Mouse (Mus musculus): ENCODE data around the gene Tas2r135. TPM values are rescaled to one million over a fixed set of nuclear protein-coding genes. Genes with fewer than 3 reads are reported as not detected.

The Tas2r135 gene
- polyA plus RNA-seq, 1 experiment from 2014 or later = not detected

DNA sequence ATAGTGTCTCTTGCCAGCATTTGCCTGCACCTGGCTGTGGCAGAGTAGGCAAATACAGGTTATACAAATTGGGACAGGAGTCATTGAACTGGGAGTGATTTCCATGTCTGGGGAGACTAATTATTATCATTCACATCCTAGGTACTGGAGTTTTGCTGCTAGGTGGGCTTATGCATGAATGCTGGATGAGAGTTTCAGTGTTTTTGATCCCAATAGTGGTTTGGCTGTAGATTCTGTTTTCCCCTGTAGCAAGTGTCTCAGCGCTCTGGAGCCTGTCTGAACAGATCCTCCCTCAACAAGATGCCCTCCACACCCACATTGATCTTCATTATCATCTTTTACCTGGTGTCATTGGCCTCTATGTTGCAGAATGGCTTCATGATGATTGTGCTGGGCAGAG lies 5.3 kb upstream of the Tas2r135 start, which contains the start of gene Tas2r143:
Tas2r143 (plus strand) TSS at position 301 of the 400 bp plus-strand sequence.
- Histone ChIP-seq H3K36me3 (no peaks in the 10 kb centered on the region), H3K4me1 (replicated peaks) (no peaks in the 10 kb centered on the region), H3K9me3 (no peaks in the 10 kb centered on the region), H3K27me3 (ENCODE audit: insufficient read depth, poor library complexity, severe bottlenecking) (no peaks in the 10 kb centered on the region), H3K27ac (no peak within 1 kb of the TSS), H3K4me3 (no peak within 1 kb of the TSS)
- WGBS = 94% methylated on average over 1 of the region's 1 CpGs
- DNase-seq (ENCODE audit: low spot score) = no peak

DNA sequence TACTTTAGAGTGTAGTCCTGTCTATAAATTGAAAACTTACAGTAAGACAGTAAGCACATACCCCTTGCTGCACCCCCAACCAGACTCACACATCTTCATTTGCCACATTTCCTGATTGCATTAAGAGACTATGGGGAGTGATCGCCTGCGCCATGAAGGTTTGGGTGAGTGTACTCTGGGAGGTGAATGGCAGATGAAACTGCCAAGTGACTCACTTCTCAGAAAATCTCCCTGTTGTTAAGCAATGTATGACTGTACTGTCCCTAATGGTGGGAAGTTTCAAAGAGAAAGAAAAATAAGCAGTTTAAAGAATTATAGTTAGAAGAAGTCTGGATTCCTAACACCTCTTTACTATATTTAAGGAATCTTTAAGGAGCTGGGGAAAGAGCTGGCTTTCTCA lies 14.2 kb downstream of the Tas2r135 start:
- Histone ChIP-seq H3K27me3 (ENCODE audit: insufficient read depth, poor library complexity, severe bottlenecking) (no peaks in the 10 kb centered on the region), H3K27ac (no peak overlapping the region), H3K9me3 (no peaks in the 10 kb centered on the region), H3K4me3 (no peak overlapping the region), H3K36me3 (no peaks in the 10 kb centered on the region), H3K4me1 (replicated peaks) (no peaks in the 10 kb centered on the region)
- no peak for DNase-seq (ENCODE audit: low spot score)
- whole genome bisulfite sequencing = 90% methylated on average over 2 of the region's 2 CpGs

DNA sequence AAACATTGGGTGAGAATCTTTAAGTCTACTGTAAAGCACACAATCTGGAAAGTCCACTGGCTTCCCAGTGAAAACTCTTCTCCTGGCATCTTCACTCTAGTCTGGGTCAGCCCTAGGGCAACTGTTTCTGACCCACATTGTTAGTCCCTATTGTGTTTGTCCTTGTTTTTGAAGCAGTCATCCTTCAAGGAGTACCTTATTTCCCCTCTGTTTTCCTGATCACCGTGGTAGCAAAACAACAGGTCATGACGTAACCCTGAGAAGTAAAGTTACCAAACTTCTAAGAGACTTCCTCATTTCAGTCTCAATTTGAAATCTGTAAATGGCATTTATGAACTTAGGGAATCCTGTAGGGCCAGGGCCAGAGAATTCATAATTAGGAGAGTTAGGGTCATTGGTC lies 16.2 kb downstream of the Tas2r135 start:
- Histone ChIP-seq H3K4me3 (no peak overlapping the region), H3K27ac (no peak overlapping the region), H3K36me3 (no peaks in the 10 kb centered on the region), H3K9me3 (no peaks in the 10 kb centered on the region), H3K27me3 (ENCODE audit: insufficient read depth, poor library complexity, severe bottlenecking) (no peaks in the 10 kb centered on the region), H3K4me1 (replicated peaks) (no peaks in the 10 kb centered on the region)
- DNase-seq (ENCODE audit: low spot score) = no peak
- 67% methylated on average over 2 of the region's 2 CpGs for WGBS

DNA sequence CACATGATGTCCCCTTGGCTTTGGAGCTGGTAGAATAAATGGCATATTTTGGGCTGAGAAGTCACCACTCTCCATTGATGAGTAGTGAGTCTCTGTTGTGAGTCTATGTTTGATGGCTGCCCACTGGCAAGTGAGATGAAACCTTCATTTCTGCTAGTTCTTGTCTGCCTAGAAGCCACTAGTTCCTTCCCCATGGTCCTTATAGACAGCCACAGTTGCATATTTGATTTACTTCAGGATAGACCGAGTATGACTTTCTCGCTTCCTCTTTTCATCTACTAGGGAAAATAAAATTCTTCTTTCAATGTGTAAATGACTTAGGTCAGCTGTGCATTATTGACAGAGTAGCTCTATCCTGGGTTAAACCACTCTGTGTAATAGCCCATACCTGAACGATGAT lies 19.2 kb downstream of the Tas2r135 start:
- 93% methylated on average over 3 of the region's 3 CpGs for WGBS
- H3K9me3 ChIP-seq = no peaks in the 10 kb centered on the region
- DNase-seq (ENCODE audit: low spot score) = no peak
- H3K4me1 ChIP-seq (replicated peaks) = no peaks in the 10 kb centered on the region
- H3K27me3 ChIP-seq (ENCODE audit: insufficient read depth, poor library complexity, severe bottlenecking) = no peaks in the 10 kb centered on the region
- no peak overlapping the region for H3K27ac ChIP-seq
- H3K36me3 ChIP-seq = no peaks in the 10 kb centered on the region
- no peak overlapping the region for H3K4me3 ChIP-seq

DNA sequence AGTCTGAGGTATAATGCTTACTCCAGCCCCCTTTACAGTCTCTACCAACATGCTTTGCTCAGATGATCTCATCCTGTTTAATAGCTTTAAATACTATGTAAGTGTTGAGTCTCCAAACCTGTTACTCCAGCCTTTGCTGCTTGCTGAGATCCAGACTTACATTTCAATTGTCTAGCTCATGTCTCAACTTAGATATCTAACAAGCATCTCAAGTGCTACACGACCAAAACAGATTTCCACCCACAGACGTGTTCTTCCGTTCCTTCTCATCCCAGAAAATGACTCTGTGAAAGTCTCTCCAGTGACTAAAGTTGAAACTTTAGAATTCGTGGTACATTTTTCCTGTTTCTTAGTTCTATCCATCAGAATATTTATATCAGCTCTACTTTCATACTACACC lies 21.1 kb downstream of the Tas2r135 start:
- WGBS = 87% methylated on average over 4 of the region's 4 CpGs
- Histone ChIP-seq H3K27ac (no peak overlapping the region), H3K4me3 (no peak overlapping the region), H3K36me3 (no peaks in the 10 kb centered on the region), H3K9me3 (no peaks in the 10 kb centered on the region), H3K27me3 (ENCODE audit: insufficient read depth, poor library complexity, severe bottlenecking) (no peaks in the 10 kb centered on the region), H3K4me1 (replicated peaks) (no peaks in the 10 kb centered on the region)
- no peak for DNase-seq (ENCODE audit: low spot score)

DNA sequence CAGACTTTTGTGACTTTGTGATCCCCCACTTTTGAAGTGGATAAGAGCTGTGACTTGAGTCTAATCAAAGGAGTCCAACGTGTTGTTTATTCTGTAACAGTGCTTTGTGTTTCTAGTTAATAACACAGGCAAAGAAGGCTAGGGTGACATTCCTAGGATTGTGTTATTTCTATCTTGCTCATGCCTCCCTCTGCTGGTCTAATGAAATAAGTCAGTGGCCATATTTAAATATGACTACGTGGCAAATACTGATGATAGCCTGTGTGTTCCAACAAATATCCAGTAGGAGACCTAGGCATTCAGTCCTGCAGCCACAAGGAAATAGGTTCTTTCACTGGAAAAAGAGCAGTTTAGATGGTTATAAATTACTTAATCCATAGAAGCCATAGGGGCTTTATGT lies 28.3 kb downstream of the Tas2r135 start:
- Histone ChIP-seq H3K9me3 (no peaks in the 10 kb centered on the region), H3K4me3 (no peak overlapping the region), H3K4me1 (replicated peaks) (no peaks in the 10 kb centered on the region), H3K27ac (no peak overlapping the region), H3K36me3 (no peaks in the 10 kb centered on the region), H3K27me3 (ENCODE audit: insufficient read depth, poor library complexity, severe bottlenecking) (no peaks in the 10 kb centered on the region)
- 67% methylated on average over 2 of the region's 2 CpGs for WGBS
- no peak for DNase-seq (ENCODE audit: low spot score)

DNA sequence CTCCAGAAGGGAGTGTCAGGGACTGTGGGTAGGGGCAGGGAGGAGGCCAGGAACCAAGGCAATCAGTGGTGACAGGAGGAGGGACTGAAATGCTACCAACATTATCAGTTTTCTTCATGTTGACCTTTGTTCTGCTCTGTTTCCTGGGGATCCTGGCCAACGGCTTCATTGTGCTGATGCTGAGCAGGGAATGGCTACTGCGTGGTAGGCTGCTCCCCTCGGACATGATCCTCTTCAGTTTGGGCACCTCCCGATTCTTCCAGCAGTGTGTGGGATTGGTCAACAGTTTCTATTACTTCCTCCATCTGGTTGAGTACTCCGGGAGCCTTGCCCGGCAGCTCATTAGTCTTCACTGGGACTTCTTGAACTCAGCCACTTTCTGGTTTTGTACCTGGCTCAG lies 29.2 kb downstream of the Tas2r135 start, which contains the start of gene Tas2r126:
Tas2r126 (plus strand) TSS at position 90 of the 400 bp plus-strand sequence.
- Histone ChIP-seq H3K4me3 (no peak within 1 kb of the TSS), H3K27ac (no peak within 1 kb of the TSS), H3K9me3 (no peaks in the 10 kb centered on the region), H3K36me3 (no peaks in the 10 kb centered on the region), H3K4me1 (replicated peaks) (no peaks in the 10 kb centered on the region), H3K27me3 (ENCODE audit: insufficient read depth, poor library complexity, severe bottlenecking) (no peaks in the 10 kb centered on the region)
- no peak for DNase-seq (ENCODE audit: low spot score)
- WGBS = 80% methylated on average over 6 of the region's 6 CpGs

DNA sequence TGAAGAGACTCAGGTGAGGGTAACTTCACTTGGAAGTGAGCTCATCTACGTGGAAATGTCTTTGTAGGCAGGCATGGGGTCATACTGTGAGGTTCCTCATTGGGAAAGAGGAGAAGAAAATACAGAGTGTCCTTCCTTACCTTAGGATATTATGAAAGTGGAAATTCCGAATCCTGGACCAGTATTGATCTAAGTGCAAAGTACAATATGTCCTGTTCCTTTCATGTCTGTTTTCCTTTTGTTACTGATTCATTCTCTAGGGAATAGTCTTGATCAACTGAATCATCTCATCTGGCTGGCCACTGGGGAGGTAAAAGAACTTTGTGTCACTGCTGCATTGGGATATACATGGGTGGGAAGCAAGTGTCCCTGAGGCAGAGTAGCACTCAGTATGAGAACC lies 30.3 kb downstream of the Tas2r135 start:
- Histone ChIP-seq H3K27me3 (ENCODE audit: insufficient read depth, poor library complexity, severe bottlenecking) (no peaks in the 10 kb centered on the region), H3K9me3 (no peaks in the 10 kb centered on the region), H3K4me1 (replicated peaks) (no peaks in the 10 kb centered on the region), H3K4me3 (no peak overlapping the region), H3K27ac (no peak overlapping the region), H3K36me3 (no peaks in the 10 kb centered on the region)
- 75% methylated on average over 2 of the region's 2 CpGs for WGBS
- no peak for DNase-seq (ENCODE audit: low spot score)

DNA sequence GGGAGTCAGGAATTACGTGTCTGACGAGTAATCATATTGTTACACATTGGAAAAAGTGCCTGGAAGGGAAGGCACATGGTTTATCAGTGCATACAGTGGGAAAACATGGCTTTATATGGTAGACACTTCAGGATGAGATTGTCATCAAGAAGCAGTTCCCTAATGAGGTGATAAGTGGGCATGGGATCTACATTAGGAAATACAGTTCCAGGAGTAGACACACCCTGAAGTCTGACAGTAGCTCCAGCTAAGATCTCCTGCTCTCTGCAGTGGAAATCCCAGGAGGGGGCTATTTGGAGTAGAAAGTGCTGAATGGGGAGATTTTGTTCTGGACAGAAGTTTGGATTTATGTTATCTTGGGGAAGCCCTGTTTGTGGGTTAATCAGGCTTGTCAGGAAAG lies 36.2 kb downstream of the Tas2r135 start:
- H3K27me3 ChIP-seq (ENCODE audit: insufficient read depth, poor library complexity, severe bottlenecking) = no peaks in the 10 kb centered on the region
- H3K4me3 ChIP-seq = no peak overlapping the region
- 73% methylated on average over 2 of the region's 2 CpGs for WGBS
- no peaks in the 10 kb centered on the region for H3K9me3 ChIP-seq
- H3K4me1 ChIP-seq (replicated peaks) = no peaks in the 10 kb centered on the region
- no peak overlapping the region for H3K27ac ChIP-seq
- no peak for DNase-seq (ENCODE audit: low spot score)
- H3K36me3 ChIP-seq = no peaks in the 10 kb centered on the region

DNA sequence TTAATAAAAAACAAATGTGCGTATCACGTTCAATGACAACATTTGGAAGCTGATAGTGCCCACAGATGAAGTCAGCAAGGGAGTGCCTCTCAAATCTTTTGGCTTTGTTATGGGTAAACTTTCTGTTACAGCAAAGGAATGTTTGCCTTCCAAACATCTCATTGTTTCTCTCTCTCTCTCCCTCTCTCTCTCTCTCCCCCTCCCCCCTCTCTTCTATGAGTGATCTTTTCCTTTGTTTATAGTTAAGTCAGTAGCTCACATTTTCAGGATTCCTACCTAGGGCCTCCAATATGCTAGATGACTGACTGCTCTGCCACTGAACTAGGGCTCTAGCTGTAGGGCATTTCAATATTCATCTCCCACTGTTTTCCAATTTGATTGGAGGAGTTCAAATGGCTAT lies 39.3 kb downstream of the Tas2r135 start:
- no peaks in the 10 kb centered on the region for H3K27me3 ChIP-seq (ENCODE audit: insufficient read depth, poor library complexity, severe bottlenecking)
- no peak overlapping the region for H3K4me3 ChIP-seq
- 68% methylated on average over 2 of the region's 2 CpGs for WGBS
- no peaks in the 10 kb centered on the region for H3K9me3 ChIP-seq
- H3K27ac ChIP-seq = no peak overlapping the region
- no peak for DNase-seq (ENCODE audit: low spot score)
- H3K4me1 ChIP-seq (replicated peaks) = no peaks in the 10 kb centered on the region
- no peaks in the 10 kb centered on the region for H3K36me3 ChIP-seq

DNA sequence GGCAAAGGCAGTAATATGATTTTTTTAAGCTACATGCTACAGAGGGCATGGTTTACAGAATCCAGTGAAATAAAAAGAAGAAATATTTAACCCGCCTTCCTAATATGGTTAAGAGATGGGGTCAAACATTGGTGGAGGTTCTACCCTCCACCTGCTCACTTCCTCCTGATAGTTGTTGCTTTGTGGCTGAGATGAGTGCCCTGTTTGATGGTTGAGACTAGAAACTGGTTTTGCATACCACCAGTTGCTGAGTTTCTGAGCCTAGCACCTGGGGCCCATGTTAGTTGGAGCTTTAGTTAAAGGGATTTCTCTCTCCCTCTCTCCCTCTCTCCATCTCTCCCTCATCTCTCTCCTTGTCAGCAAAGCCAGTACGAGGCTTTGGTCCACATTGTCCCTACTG lies 42.1 kb downstream of the Tas2r135 start:
- Histone ChIP-seq H3K27ac (no peak overlapping the region), H3K36me3 (no peaks in the 10 kb centered on the region), H3K4me1 (replicated peaks) (no peaks in the 10 kb centered on the region), H3K4me3 (no peak overlapping the region), H3K27me3 (ENCODE audit: insufficient read depth, poor library complexity, severe bottlenecking) (no peaks in the 10 kb centered on the region), H3K9me3 (no peaks in the 10 kb centered on the region)
- WGBS = 81% methylated on average over 2 of the region's 2 CpGs
- DNase-seq (ENCODE audit: low spot score) = no peak

Other genes with a start within 250 kb of the Tas2r135 start
- gene Tas2r144, start 190.1 kb upstream of the Tas2r135 start, polyA plus RNA-seq (2016; fragmentation: Nextera tagmentation; extraction: Ambion mirVana) = not detected in 2 replicates
- gene Gstk1, start 159.5 kb upstream of the Tas2r135 start, polyA plus RNA-seq (2016; fragmentation: Nextera tagmentation; extraction: Ambion mirVana) = 16.5 and 17.7 TPM in 2 replicates
- gene Tmem139, start 143.5 kb upstream of the Tas2r135 start, polyA plus RNA-seq (2016; fragmentation: Nextera tagmentation; extraction: Ambion mirVana) = 0.48 and 0.75 TPM in 2 replicates
- gene Casp2, start 140.4 kb upstream of the Tas2r135 start, polyA plus RNA-seq (2016; fragmentation: Nextera tagmentation; extraction: Ambion mirVana) = 67.7 and 81.2 TPM in 2 replicates
- gene Clcn1, start 118.7 kb upstream of the Tas2r135 start, polyA plus RNA-seq (2016; fragmentation: Nextera tagmentation; extraction: Ambion mirVana) = 0.94 and 1.1 TPM in 2 replicates
- gene Fam131b, start 80.8 kb upstream of the Tas2r135 start, polyA plus RNA-seq (2016; fragmentation: Nextera tagmentation; extraction: Ambion mirVana) = 1.4 and 2.9 TPM in 2 replicates
- gene Zyx, start 55.8 kb upstream of the Tas2r135 start, polyA plus RNA-seq (2016; fragmentation: Nextera tagmentation; extraction: Ambion mirVana) = 86.0 and 103 TPM in 2 replicates
- gene Epha1, start 32.2 kb upstream of the Tas2r135 start, polyA plus RNA-seq (2016; fragmentation: Nextera tagmentation; extraction: Ambion mirVana) = 1.8 and 3.1 TPM in 2 replicates
- gene Tas2r143, start 5.2 kb upstream of the Tas2r135 start, polyA plus RNA-seq (2016; fragmentation: Nextera tagmentation; extraction: Ambion mirVana) = not detected in 2 replicates
- gene Tas2r126, start 29.1 kb downstream of the Tas2r135 start, polyA plus RNA-seq (2016; fragmentation: Nextera tagmentation; extraction: Ambion mirVana) = not detected in 2 replicates
- gene Olfr458, start 59.8 kb downstream of the Tas2r135 start, polyA plus RNA-seq (2016; fragmentation: Nextera tagmentation; extraction: Ambion mirVana) = not detected in 2 replicates
- not detected in 2 replicates for gene Olfr457, start 70.9 kb downstream of the Tas2r135 start, polyA plus RNA-seq (2016; fragmentation: Nextera tagmentation; extraction: Ambion mirVana)
- not detected in 2 replicates for gene Olfr456, start 81.8 kb downstream of the Tas2r135 start, polyA plus RNA-seq (2016; fragmentation: Nextera tagmentation; extraction: Ambion mirVana)
- gene Olfr455, start 142.2 kb downstream of the Tas2r135 start, polyA plus RNA-seq (2016; fragmentation: Nextera tagmentation; extraction: Ambion mirVana) = not detected in 2 replicates
- not detected in 2 replicates for gene Tcaf3, start 192.3 kb downstream of the Tas2r135 start, polyA plus RNA-seq (2016; fragmentation: Nextera tagmentation; extraction: Ambion mirVana)
- gene Tcaf2, start 239.8 kb downstream of the Tas2r135 start, polyA plus RNA-seq (2016; fragmentation: Nextera tagmentation; extraction: Ambion mirVana) = 4.6 and 4.9 TPM in 2 replicates